Mouse (Mus musculus) embryonic fibroblast, embryonic 13.5 days (primary cell): ENCODE results near the gene Tmeff2. TPM values are rescaled to one million over a fixed set of nuclear protein-coding genes. Genes with fewer than 3 reads are reported as not detected.

Experiments
- H3K27ac ChIP-seq: 2 replicates; pipeline ENCODE4 v1.5.1; 2012; ENCODE audit warnings: low read length, control low read depth, inconsistent platforms; ENCODE audit not compliant: insufficient read depth
- H3K4me1 ChIP-seq: 2 replicates; pipeline ENCODE4 v1.6.1; 2011; ENCODE audit warnings: low read length; ENCODE audit not compliant: control insufficient read depth, insufficient read depth
- H3K4me3 ChIP-seq: 2 replicates; pipeline ENCODE4 v1.5.1; 2011; ENCODE audit warnings: mild to moderate bottlenecking, control low read depth, low read length; ENCODE audit not compliant: insufficient read depth
- CTCF ChIP-seq: IDR thresholded peaks from 2 replicates; pipeline ENCODE4 v1.5.1; 2011; ENCODE audit warnings: mild to moderate bottlenecking, control low read depth, low read length, moderate library complexity, borderline replicate concordance; ENCODE audit not compliant: insufficient read depth
- POLR2A ChIP-seq: IDR thresholded peaks from 2 replicates; pipeline ENCODE4 v1.6.1; 2011; ENCODE audit warnings: low read depth, mild to moderate bottlenecking, control low read depth, low read length, moderate library complexity
- polyA plus RNA-seq: library from polyadenylated mRNA; stranded (reverse); fragments of >200 nt; gene quantifications from 2 replicates; pipeline ENCODE4 v1.2.4, GENCODE M21; 2011; ENCODE audit warnings: low read depth; ENCODE audit not compliant: missing spikeins, insufficient read length

Tmeff2 gene
- polyA plus RNA-seq, 1 experiment: 8.0 TPM

GRCm38 (mm10) chr1:50979358-50980081 is 79.1 kb downstream of the Tmeff2 start:
- TF ChIP-seq POLR2A (no peak), CTCF (no peak)
- H3K4me1 ChIP-seq: peaks cover 8% of the 10 kb centered on the region
- no peak overlapping the region for H3K4me3 ChIP-seq
- no peak overlapping the region for H3K27ac ChIP-seq

- Histone ChIP-seq H3K27ac (no peak overlapping the region), H3K4me1 (peaks cover 8% of the 10 kb centered on the region), H3K4me3 (no peak overlapping the region)
- TF ChIP-seq CTCF (no peak), POLR2A (no peak)
Observed at GRCm38 (mm10) chr1:50980591-50980990, 80.1 kb downstream of the Tmeff2 start.

- TF ChIP-seq CTCF (no peak), POLR2A (no peak)
- Histone ChIP-seq H3K27ac (no peak overlapping the region), H3K4me1 (peaks cover 8% of the 10 kb centered on the region), H3K4me3 (no peak overlapping the region)
Observed at GRCm38 (mm10) chr1:50981151-50981828, 80.8 kb downstream of the Tmeff2 start.

- no peak overlapping the region for H3K27ac ChIP-seq
- H3K4me1 ChIP-seq: no peaks in the 10 kb centered on the region
- H3K4me3 ChIP-seq: no peak overlapping the region
- TF ChIP-seq CTCF (no peak), POLR2A (no peak)
Observed at GRCm38 (mm10) chr1:50990661-50991060, 90.2 kb downstream of the Tmeff2 start.

GRCm38 (mm10) chr1:50994505-50994904 is 94.1 kb downstream of the Tmeff2 start:
- H3K4me3 ChIP-seq: no peak overlapping the region
- no peaks in the 10 kb centered on the region for H3K4me1 ChIP-seq
- H3K27ac ChIP-seq: no peak overlapping the region
- TF ChIP-seq POLR2A: no peak
- TF ChIP-seq CTCF: no peak

GRCm38 (mm10) chr1:50999793-51000192 is 99.3 kb downstream of the Tmeff2 start:
- H3K4me3 ChIP-seq: no peak overlapping the region
- no peak overlapping the region for H3K27ac ChIP-seq
- no peaks in the 10 kb centered on the region for H3K4me1 ChIP-seq
- TF ChIP-seq CTCF (no peak), POLR2A (no peak)

- Histone ChIP-seq H3K4me1 (no peaks in the 10 kb centered on the region), H3K27ac (no peak overlapping the region), H3K4me3 (no peak overlapping the region)
- TF ChIP-seq POLR2A (no peak), CTCF (no peak)
Observed at GRCm38 (mm10) chr1:51008344-51008743, 107.9 kb downstream of the Tmeff2 start.

- Histone ChIP-seq H3K4me3 (no peak overlapping the region), H3K4me1 (no peaks in the 10 kb centered on the region), H3K27ac (no peak overlapping the region)
- no peak for TF ChIP-seq POLR2A
- TF ChIP-seq CTCF: no peak
Observed at GRCm38 (mm10) chr1:51040249-51040648, 139.8 kb downstream of the Tmeff2 start.

- no peak for TF ChIP-seq POLR2A
- TF ChIP-seq CTCF: no peak
- no peak overlapping the region for H3K27ac ChIP-seq
- H3K4me1 ChIP-seq: no peaks in the 10 kb centered on the region
Observed at GRCm38 (mm10) chr1:51044810-51045209, 144.4 kb downstream of the Tmeff2 start.

GRCm38 (mm10) chr1:51064549-51064948 is 164.1 kb downstream of the Tmeff2 start:
- TF ChIP-seq POLR2A (no peak), CTCF (no peak)
- peaks cover 2% of the 10 kb centered on the region; the same call in 1 of the 2 replicates for H3K4me1 ChIP-seq
- H3K27ac ChIP-seq: peak overlapping the region; percentile 34; the same call in 1 of the 2 replicates
- H3K4me3 ChIP-seq: no peak overlapping the region

More at GRCm38 (mm10) chr1:51044810-51045209, 144.4 kb downstream of the Tmeff2 start:
- H3K4me3 ChIP-seq: no peak overlapping the region

- TF ChIP-seq CTCF (no peak), POLR2A (no peak)
- no peak overlapping the region for H3K4me3 ChIP-seq
Observed at GRCm38 (mm10) chr1:51065652-51066051, 165.2 kb downstream of the Tmeff2 start.

More at GRCm38 (mm10) chr1:51065652-51066051, 165.2 kb downstream of the Tmeff2 start:
- Histone ChIP-seq H3K27ac (no peak overlapping the region), H3K4me1 (peaks cover 2% of the 10 kb centered on the region; the same call in 1 of the 2 replicates)
